Mouse (Mus musculus): ENCODE data around the gene Wdr20. TPM values are rescaled to one million over a fixed set of nuclear protein-coding genes. Genes with fewer than 3 reads are reported as not detected.

Wdr20 gene
- polyA plus RNA-seq, 1 experiment from 2014 or later, result 17.7 TPM

GRCm38 (mm10) chr12:110762321-110762720 is 24.6 kb downstream of the Wdr20 start:
- Histone ChIP-seq H3K4me1 (replicated peaks; ENCODE audit: control insufficient read depth, insufficient read depth, low read length) (peaks cover 12% of the 10 kb centered on the region), H3K9ac (ENCODE audit: low read depth, low read length) (no peak overlapping the region), H3K27ac (ENCODE audit: low read depth, low read length) (no peak overlapping the region), H3K36me3 (ENCODE audit: control insufficient read depth, insufficient read depth, low read length) (no peaks in the 10 kb centered on the region), H3K27me3 (replicated peaks; ENCODE audit: control insufficient read depth, insufficient read depth, low read length) (no peaks in the 10 kb centered on the region), H3K4me3 (ENCODE audit: low read depth, low read length) (no peak overlapping the region), H3K9me3 (ENCODE audit: control insufficient read depth, low read length) (no peaks in the 10 kb centered on the region), H3K4me2 (no peak overlapping the region)
- DNase-seq (ENCODE audit: low spot score) (no peak), ATAC-seq (replicated peaks; ENCODE audit: low FRiP score) (no peak)
- 83% methylated on average over 2 of the region's 2 CpGs for WGBS

GRCm38 (mm10) chr12:110764531-110764930 is 26.8 kb downstream of the Wdr20 start:
- H3K4me1 ChIP-seq (replicated peaks; ENCODE audit: control insufficient read depth, insufficient read depth, low read length), result peaks cover 6% of the 10 kb centered on the region; the same call in 1 of the 2 replicates
- 45% methylated on average over 5 of the region's 5 CpGs for whole genome bisulfite sequencing
- H3K4me2 ChIP-seq, result no peak overlapping the region
- H3K27me3 ChIP-seq (replicated peaks; ENCODE audit: control insufficient read depth, insufficient read depth, low read length), result no peaks in the 10 kb centered on the region
- DNase-seq (ENCODE audit: low spot score) (no peak), ATAC-seq (replicated peaks; ENCODE audit: low FRiP score) (no peak)
- H3K9me3 ChIP-seq (ENCODE audit: control insufficient read depth, low read length), result no peaks in the 10 kb centered on the region
- no peak overlapping the region for H3K4me3 ChIP-seq (ENCODE audit: low read depth, low read length)
- H3K27ac ChIP-seq (ENCODE audit: low read depth, low read length), result no peak overlapping the region; the same call in 1 of the 2 replicates
- H3K9ac ChIP-seq (ENCODE audit: low read depth, low read length), result no peak overlapping the region
- H3K36me3 ChIP-seq (ENCODE audit: control insufficient read depth, insufficient read depth, low read length), result no peaks in the 10 kb centered on the region

GRCm38 (mm10) chr12:110768562-110768961 is 30.8 kb downstream of the Wdr20 start:
- H3K4me3 ChIP-seq (ENCODE audit: low read depth, low read length), result no peak overlapping the region
- no peak overlapping the region for H3K27ac ChIP-seq (ENCODE audit: low read depth, low read length)
- H3K4me1 ChIP-seq (replicated peaks; ENCODE audit: control insufficient read depth, insufficient read depth, low read length), result peaks cover 8% of the 10 kb centered on the region; the same call in 1 of the 2 replicates
- no peaks in the 10 kb centered on the region for H3K36me3 ChIP-seq (ENCODE audit: control insufficient read depth, insufficient read depth, low read length)
- no peak for DNase-seq (ENCODE audit: low spot score)
- H3K4me2 ChIP-seq, result no peak overlapping the region
- no peaks in the 10 kb centered on the region for H3K27me3 ChIP-seq (replicated peaks; ENCODE audit: control insufficient read depth, insufficient read depth, low read length)
- ATAC-seq (replicated peaks; ENCODE audit: low FRiP score), result no peak
- H3K9ac ChIP-seq (ENCODE audit: low read depth, low read length), result no peak overlapping the region
- no peaks in the 10 kb centered on the region for H3K9me3 ChIP-seq (ENCODE audit: control insufficient read depth, low read length)

- H3K27ac ChIP-seq (ENCODE audit: low read depth, low read length), result no peak overlapping the region
- no peaks in the 10 kb centered on the region for H3K9me3 ChIP-seq (ENCODE audit: control insufficient read depth, low read length)
- H3K27me3 ChIP-seq (replicated peaks; ENCODE audit: control insufficient read depth, insufficient read depth, low read length), result no peaks in the 10 kb centered on the region
- 0 out of 2 replicates have a peak overlapping the region, but pooled peaks have one; percentile 12 for H3K9ac ChIP-seq (ENCODE audit: low read depth, low read length)
- DNase-seq (ENCODE audit: low spot score), result no peak
- WGBS, result 72% methylated on average over 6 of the region's 6 CpGs
- ATAC-seq (replicated peaks; ENCODE audit: low FRiP score), result no peak
- H3K4me2 ChIP-seq, result no peak overlapping the region
- no peaks in the 10 kb centered on the region for H3K36me3 ChIP-seq (ENCODE audit: control insufficient read depth, insufficient read depth, low read length)
- H3K4me3 ChIP-seq (ENCODE audit: low read depth, low read length), result no peak overlapping the region
- H3K4me1 ChIP-seq (replicated peaks; ENCODE audit: control insufficient read depth, insufficient read depth, low read length), result peaks cover 8% of the 10 kb centered on the region; the same call in 1 of the 2 replicates
Measured at GRCm38 (mm10) chr12:110769660-110770297, 32.0 kb downstream of the Wdr20 start.

- DNase-seq (ENCODE audit: low spot score) (no peak), ATAC-seq (replicated peaks; ENCODE audit: low FRiP score) (peak; percentile 39; the same call in 1 of the 2 replicates)
- Histone ChIP-seq H3K9ac (ENCODE audit: low read depth, low read length) (no peak overlapping the region), H3K4me3 (ENCODE audit: low read depth, low read length) (no peak overlapping the region), H3K4me1 (replicated peaks; ENCODE audit: control insufficient read depth, insufficient read depth, low read length) (peaks cover 11% of the 10 kb centered on the region), H3K4me2 (no peak overlapping the region), H3K27me3 (replicated peaks; ENCODE audit: control insufficient read depth, insufficient read depth, low read length) (no peaks in the 10 kb centered on the region), H3K9me3 (ENCODE audit: control insufficient read depth, low read length) (no peaks in the 10 kb centered on the region), H3K36me3 (ENCODE audit: control insufficient read depth, insufficient read depth, low read length) (no peaks in the 10 kb centered on the region), H3K27ac (ENCODE audit: low read depth, low read length) (no peak overlapping the region)
- 77% methylated on average over 10 of the region's 10 CpGs for WGBS
Measured at GRCm38 (mm10) chr12:110770479-110771247, 32.9 kb downstream of the Wdr20 start.

- no peak for DNase-seq (ENCODE audit: low spot score)
- WGBS, result 90% methylated on average over 6 of the region's 6 CpGs
- ATAC-seq (replicated peaks; ENCODE audit: low FRiP score), result no peak
- no peaks in the 10 kb centered on the region for H3K9me3 ChIP-seq (ENCODE audit: control insufficient read depth, low read length)
- no peak overlapping the region for H3K27ac ChIP-seq (ENCODE audit: low read depth, low read length)
- no peaks in the 10 kb centered on the region for H3K27me3 ChIP-seq (replicated peaks; ENCODE audit: control insufficient read depth, insufficient read depth, low read length)
- H3K36me3 ChIP-seq (ENCODE audit: control insufficient read depth, insufficient read depth, low read length), result no peaks in the 10 kb centered on the region
- H3K9ac ChIP-seq (ENCODE audit: low read depth, low read length), result no peak overlapping the region
- H3K4me1 ChIP-seq (replicated peaks; ENCODE audit: control insufficient read depth, insufficient read depth, low read length), result peaks cover 13% of the 10 kb centered on the region
- no peak overlapping the region for H3K4me3 ChIP-seq (ENCODE audit: low read depth, low read length)
- no peak overlapping the region for H3K4me2 ChIP-seq
Measured at GRCm38 (mm10) chr12:110771961-110772360, 34.2 kb downstream of the Wdr20 start.

- H3K4me1 ChIP-seq (replicated peaks; ENCODE audit: control insufficient read depth, insufficient read depth, low read length), result peaks cover 16% of the 10 kb centered on the region
- WGBS, result 61% methylated on average over 5 of the region's 5 CpGs
- no peak for DNase-seq (ENCODE audit: low spot score)
- no peak overlapping the region for H3K4me3 ChIP-seq (ENCODE audit: low read depth, low read length)
- no peaks in the 10 kb centered on the region for H3K9me3 ChIP-seq (ENCODE audit: control insufficient read depth, low read length)
- no peak overlapping the region for H3K4me2 ChIP-seq
- H3K9ac ChIP-seq (ENCODE audit: low read depth, low read length), result no peak overlapping the region
- H3K27ac ChIP-seq (ENCODE audit: low read depth, low read length), result no peak overlapping the region
- no peaks in the 10 kb centered on the region for H3K27me3 ChIP-seq (replicated peaks; ENCODE audit: control insufficient read depth, insufficient read depth, low read length)
- ATAC-seq (replicated peaks; ENCODE audit: low FRiP score), result no peak; the same call in 1 of the 2 replicates
- H3K36me3 ChIP-seq (ENCODE audit: control insufficient read depth, insufficient read depth, low read length), result no peaks in the 10 kb centered on the region; the same call in 1 of the 2 replicates
Measured at GRCm38 (mm10) chr12:110775628-110776426, 38.1 kb downstream of the Wdr20 start.

- 70% methylated on average over 5 of the region's 5 CpGs for WGBS
- H3K4me2 ChIP-seq, result no peak overlapping the region
- ATAC-seq (replicated peaks; ENCODE audit: low FRiP score), result no peak
- no peaks in the 10 kb centered on the region for H3K9me3 ChIP-seq (ENCODE audit: control insufficient read depth, low read length)
- H3K36me3 ChIP-seq (ENCODE audit: control insufficient read depth, insufficient read depth, low read length), result no peaks in the 10 kb centered on the region; the same call in 1 of the 2 replicates
- H3K27ac ChIP-seq (ENCODE audit: low read depth, low read length), result no peak overlapping the region
- DNase-seq (ENCODE audit: low spot score), result no peak
- no peak overlapping the region for H3K9ac ChIP-seq (ENCODE audit: low read depth, low read length)
- no peaks in the 10 kb centered on the region for H3K27me3 ChIP-seq (replicated peaks; ENCODE audit: control insufficient read depth, insufficient read depth, low read length)
- peaks cover 24% of the 10 kb centered on the region for H3K4me1 ChIP-seq (replicated peaks; ENCODE audit: control insufficient read depth, insufficient read depth, low read length)
- H3K4me3 ChIP-seq (ENCODE audit: low read depth, low read length), result no peak overlapping the region
Measured at GRCm38 (mm10) chr12:110777853-110778252, 40.1 kb downstream of the Wdr20 start.

Measured in liver, embryonic 11.5 days (tissue).